Mouse (Mus musculus) hindbrain, embryonic 10.5 days (tissue): ENCODE results near the gene Inpp4b. TPM values are rescaled to one million over a fixed set of nuclear protein-coding genes. Genes with fewer than 3 reads are reported as not detected.

Experiments
- DNase-seq: peaks from one replicate; pipeline ENCODE4 v3.0.0-alpha.2; 2017; ENCODE audit warnings: low spot score
- H3K27ac ChIP-seq: fragments of 300-500 bp; sonication (generic); 2 replicates; pipeline ENCODE4 v1.5.1; 2016; ENCODE audit warnings: mild to moderate bottlenecking, moderate library complexity
- H3K27me3 ChIP-seq: fragments of 300-500 bp; sonication (generic); 2 replicates; pipeline ENCODE4 v1.6.1; 2016; ENCODE audit warnings: mild to moderate bottlenecking; ENCODE audit not compliant: poor library complexity, insufficient read depth, severe bottlenecking
- H3K36me3 ChIP-seq: fragments of 300-500 bp; sonication (generic); 2 replicates; pipeline ENCODE4 v1.6.1; 2016; ENCODE audit warnings: mild to moderate bottlenecking, moderate library complexity
- H3K4me1 ChIP-seq: fragments of 300-500 bp; sonication (generic); replicated peaks from 2 replicates; pipeline ENCODE4 v1.6.1; 2016; ENCODE audit warnings: mild to moderate bottlenecking
- H3K4me3 ChIP-seq: fragments of 300-500 bp; sonication (generic); 2 replicates; pipeline ENCODE4 v1.5.1; 2016; ENCODE audit warnings: mild to moderate bottlenecking, moderate library complexity
- H3K9me3 ChIP-seq: fragments of 300-500 bp; sonication (generic); 2 replicates; pipeline ENCODE4 v1.6.1; 2016; ENCODE audit warnings: mild to moderate bottlenecking, moderate library complexity
- WGBS: fragments of 180-500 bp; shearing (Covaris S2); methylation state at CpG from one replicate; pipeline ENCODE4 v1.1.7; 2016; 5-methylcytosine and 5-hydroxymethylcytosine counted together
- polyA plus RNA-seq: library from polyadenylated mRNA; unstranded; fragments of >200 nt; fragmentation: Nextera tagmentation; extraction: Ambion mirVana; gene quantifications from 2 replicates; pipeline ENCODE4 v1.2.1, GENCODE M21; 2016

Inpp4b gene
- polyA plus RNA-seq, 1 experiment from 2014 or later = 3.0 TPM

DNA sequence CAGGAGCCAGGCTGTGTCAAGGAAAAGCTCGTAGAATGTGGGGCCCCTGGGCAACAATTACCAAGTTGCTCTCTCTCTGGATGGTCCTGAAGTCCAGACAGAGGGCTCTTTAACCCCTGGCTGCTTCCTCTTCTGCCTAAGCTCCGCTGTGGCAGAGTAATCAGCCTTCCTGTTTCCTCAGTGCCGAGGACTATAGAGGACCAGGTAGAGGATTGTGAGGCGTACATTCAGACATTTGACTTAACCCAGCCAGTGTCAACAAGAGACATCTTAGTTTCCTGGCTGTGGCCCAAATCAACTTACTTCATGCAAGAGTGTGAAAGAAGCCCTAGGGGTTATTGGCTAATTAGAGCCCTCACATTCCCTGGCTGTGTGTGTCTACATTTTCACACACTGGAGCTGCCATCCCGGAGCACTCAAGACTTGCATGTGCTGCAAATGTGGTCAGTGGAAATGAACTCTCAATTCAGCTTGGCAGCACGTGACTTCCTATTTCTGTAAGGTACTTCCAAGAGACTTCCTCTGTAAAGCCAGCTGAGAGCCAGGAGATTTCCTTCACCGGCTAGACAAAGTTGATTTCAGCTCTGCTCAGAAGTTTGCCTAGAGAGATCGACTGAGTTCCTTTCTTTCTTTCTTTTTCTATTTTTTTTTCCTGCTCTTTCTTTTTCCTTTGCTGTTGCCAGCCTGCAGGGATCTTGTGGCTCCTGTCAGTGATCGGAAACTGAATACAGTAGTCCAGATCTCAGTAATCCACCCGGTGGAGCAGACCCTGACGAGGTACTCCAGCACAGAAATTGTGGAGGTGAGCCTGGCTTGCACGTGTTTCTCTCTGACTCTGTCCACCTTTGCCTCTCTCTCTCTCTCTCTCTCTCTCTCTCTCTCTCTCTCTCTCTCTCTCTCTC lies 425.3 kb downstream of the Inpp4b start:
- DNase-seq = peak; percentile 39
- H3K9me3 ChIP-seq = no peaks in the 10 kb centered on the region
- H3K4me1 ChIP-seq = peaks cover 25% of the 10 kb centered on the region
- no peaks in the 10 kb centered on the region for H3K36me3 ChIP-seq
- H3K27ac ChIP-seq = peak overlapping the region; percentile 76
- no peaks in the 10 kb centered on the region for H3K27me3 ChIP-seq
- H3K4me3 ChIP-seq = peak overlapping the region; percentile 27
- WGBS = 34% methylated on average over 12 of the region's 12 CpGs

DNA sequence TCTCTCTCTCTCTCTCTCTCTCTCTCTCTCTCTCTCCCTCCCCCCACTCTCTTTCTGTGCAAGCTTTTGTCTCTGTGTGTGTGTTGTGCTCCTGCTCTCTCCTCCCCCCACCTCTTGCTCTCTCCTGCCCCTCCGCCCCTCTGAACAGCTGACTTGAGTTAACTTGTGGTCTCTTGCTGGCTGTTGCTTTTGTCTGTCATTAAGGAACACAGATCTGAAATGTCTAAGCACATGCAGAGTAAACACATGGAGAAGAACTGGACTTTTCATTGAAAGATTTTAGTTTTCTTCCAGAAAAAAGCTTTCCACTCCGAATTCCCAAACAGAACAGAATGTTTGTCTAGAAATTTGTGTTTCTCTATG lies 425.9 kb downstream of the Inpp4b start:
- DNase-seq = peak; percentile 38
- Histone ChIP-seq H3K36me3 (no peaks in the 10 kb centered on the region), H3K4me3 (peak overlapping the region; percentile 27), H3K27ac (peak overlapping the region; percentile 76), H3K9me3 (no peaks in the 10 kb centered on the region), H3K4me1 (peaks cover 25% of the 10 kb centered on the region), H3K27me3 (no peaks in the 10 kb centered on the region)
- 36% methylated on average over 2 of the region's 2 CpGs for WGBS

DNA sequence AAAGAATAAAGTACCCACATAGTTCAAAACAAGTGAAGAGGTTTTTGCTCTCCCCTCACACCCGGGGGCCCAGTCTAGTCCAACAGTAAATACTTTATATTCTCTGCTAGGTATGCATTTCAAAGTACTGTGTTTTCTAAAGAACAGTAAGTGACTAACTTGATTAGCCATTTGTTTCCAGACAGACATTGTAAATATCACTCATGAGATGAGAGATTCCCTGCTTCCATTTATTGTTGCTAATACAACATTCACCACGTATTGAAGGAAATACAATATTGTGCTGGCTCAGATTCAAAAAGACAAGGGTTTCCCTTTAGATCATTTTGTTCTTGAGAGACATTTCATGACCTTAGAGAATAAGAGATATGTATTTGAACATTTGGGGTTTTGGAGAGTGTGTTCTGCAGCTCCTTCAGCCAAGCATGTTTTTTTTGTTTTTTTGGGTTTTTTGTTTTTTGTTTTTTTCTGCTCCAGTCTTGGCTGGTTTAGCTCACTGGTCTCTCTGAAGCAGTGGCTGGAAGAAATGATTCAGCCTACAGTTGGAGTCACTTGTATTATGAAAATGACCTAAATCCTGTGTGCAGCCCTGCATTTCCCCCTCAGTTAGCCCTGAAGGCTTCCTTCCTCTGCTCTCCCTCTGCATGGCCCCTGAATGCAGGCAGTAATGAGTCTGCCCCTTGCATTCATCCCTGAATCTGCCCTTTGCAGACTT lies 426.5 kb downstream of the Inpp4b start:
- no peaks in the 10 kb centered on the region for H3K27me3 ChIP-seq
- H3K36me3 ChIP-seq = no peaks in the 10 kb centered on the region
- no peak overlapping the region for H3K27ac ChIP-seq
- no peak overlapping the region for H3K4me3 ChIP-seq
- H3K4me1 ChIP-seq = peaks cover 25% of the 10 kb centered on the region
- 65% methylated on average over 2 of the region's 2 CpGs for WGBS
- H3K9me3 ChIP-seq = no peaks in the 10 kb centered on the region
- DNase-seq = no peak

DNA sequence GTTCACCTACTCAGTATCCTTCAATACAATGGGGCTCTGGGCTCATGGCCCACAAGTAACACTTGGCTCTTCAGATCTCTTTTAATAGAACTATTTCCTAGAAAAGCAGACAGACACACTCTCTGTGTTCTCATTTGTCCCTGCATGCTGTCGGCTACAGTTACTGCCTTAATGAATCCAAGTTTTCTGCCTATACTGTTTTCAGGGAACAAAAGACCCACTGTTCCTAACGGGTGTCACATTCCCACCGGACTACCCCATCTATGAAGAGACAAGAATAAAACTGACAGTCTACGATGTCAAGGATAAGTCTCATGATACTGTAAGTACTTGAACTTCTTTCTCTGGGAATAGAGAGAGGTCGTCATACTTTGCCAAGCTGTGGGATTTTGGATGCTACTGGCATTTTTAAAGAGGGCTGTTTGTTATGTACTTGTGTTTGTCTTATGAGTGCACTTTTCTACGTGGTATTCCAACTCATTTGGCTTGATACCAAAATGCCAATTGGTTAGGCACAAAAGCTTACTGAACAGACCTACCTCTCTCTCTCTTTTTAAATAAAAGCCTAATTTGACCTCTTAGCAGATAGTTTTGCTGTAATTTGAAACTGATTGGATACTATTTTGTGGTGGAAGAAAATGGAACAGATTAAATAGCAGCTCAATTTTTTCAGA lies 428.4 kb downstream of the Inpp4b start:
- 63% methylated on average over 6 of the region's 6 CpGs for WGBS
- H3K27me3 ChIP-seq = no peaks in the 10 kb centered on the region
- no peaks in the 10 kb centered on the region for H3K36me3 ChIP-seq
- H3K4me3 ChIP-seq = no peak overlapping the region
- H3K4me1 ChIP-seq = peaks cover 25% of the 10 kb centered on the region
- H3K27ac ChIP-seq = no peak overlapping the region
- no peak for DNase-seq
- no peaks in the 10 kb centered on the region for H3K9me3 ChIP-seq

DNA sequence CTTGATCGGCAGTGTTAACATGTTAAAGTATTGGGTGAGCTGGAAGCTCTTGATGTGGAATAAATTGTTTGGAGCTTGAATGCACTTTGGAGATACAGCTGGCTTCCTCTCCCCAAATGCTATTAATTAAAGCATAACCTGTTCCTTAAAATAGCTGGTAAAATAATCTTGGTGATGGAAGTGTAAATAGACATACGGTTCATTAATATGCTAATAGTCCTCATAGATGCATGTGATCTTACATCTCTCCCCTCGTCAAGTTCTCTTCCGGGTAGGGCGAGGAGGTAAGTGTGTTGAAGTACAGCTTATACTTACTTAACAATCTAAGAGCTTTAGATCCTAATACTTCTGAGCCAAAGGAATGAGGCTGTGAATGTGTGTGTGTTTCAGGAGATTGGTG lies 430.5 kb downstream of the Inpp4b start:
- H3K27ac ChIP-seq = no peak overlapping the region
- no peak overlapping the region for H3K4me3 ChIP-seq
- H3K36me3 ChIP-seq = no peaks in the 10 kb centered on the region
- DNase-seq = no peak
- no peaks in the 10 kb centered on the region for H3K9me3 ChIP-seq
- WGBS = 90% methylated on average over 5 of the region's 5 CpGs
- peaks cover 14% of the 10 kb centered on the region for H3K4me1 ChIP-seq
- H3K27me3 ChIP-seq = no peaks in the 10 kb centered on the region

DNA sequence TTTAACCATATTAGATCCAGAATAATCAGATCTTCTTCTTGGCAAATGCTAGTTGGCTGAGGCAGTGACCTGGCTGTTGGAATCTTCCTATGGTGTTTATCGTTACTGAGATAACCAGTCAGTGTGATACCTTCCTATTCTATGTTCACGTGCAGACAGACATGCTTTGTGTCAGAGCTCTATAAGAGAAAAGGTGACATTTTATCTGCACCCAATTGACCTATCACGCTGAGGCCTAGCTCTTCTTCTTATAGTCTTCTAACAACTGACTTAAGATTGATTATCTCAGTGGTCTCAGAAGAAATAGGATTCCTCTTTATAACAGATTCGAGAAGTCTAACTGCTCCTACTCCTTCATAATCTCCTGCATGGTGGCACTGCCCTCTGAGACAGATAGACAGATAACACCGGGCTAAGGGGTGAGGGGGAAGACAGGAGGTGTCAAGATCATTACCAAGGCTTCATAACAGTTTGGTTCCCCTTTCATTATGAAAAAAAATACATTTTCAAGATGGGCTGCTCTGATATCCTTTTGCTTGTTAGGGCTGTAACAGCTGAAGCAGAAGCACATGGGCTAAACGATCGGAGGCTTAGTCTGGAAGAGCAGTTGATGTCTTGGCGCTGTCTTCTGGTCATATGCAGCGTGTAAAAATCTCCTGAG lies 431.1 kb downstream of the Inpp4b start:
- Histone ChIP-seq H3K4me1 (peaks cover 8% of the 10 kb centered on the region; the same call in 1 of the 2 replicates), H3K27me3 (no peaks in the 10 kb centered on the region), H3K27ac (no peak overlapping the region), H3K36me3 (no peaks in the 10 kb centered on the region), H3K9me3 (no peaks in the 10 kb centered on the region), H3K4me3 (no peak overlapping the region)
- whole genome bisulfite sequencing = 91% methylated on average over 9 of the region's 9 CpGs
- DNase-seq = no peak

DNA sequence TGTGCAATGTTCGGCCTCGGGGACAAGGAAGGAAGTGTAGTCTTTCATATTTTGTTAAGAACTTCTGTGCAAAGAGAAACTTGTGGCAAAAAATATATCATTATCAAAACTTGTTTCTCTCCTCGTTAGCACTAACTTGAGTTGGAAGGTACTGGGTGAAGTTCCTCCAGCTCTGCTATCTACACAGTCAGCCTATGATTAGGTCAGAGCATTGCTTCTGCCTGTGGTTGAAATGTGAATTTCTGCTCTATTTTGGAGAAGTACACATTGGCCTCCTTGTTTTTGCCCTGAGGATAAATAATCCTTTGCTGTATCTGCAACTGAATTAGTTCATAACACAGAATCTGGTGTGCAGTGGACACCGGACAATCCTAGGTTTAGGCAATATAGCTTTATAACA lies 431.7 kb downstream of the Inpp4b start:
- 0 out of 2 replicates have a peak, but pooled peaks cover 3% of the 10 kb centered on the region for H3K4me1 ChIP-seq
- H3K36me3 ChIP-seq = no peaks in the 10 kb centered on the region
- 84% methylated on average over 4 of the region's 4 CpGs for WGBS
- no peak overlapping the region for H3K27ac ChIP-seq
- no peaks in the 10 kb centered on the region for H3K9me3 ChIP-seq
- H3K4me3 ChIP-seq = no peak overlapping the region
- no peak for DNase-seq
- H3K27me3 ChIP-seq = no peaks in the 10 kb centered on the region

DNA sequence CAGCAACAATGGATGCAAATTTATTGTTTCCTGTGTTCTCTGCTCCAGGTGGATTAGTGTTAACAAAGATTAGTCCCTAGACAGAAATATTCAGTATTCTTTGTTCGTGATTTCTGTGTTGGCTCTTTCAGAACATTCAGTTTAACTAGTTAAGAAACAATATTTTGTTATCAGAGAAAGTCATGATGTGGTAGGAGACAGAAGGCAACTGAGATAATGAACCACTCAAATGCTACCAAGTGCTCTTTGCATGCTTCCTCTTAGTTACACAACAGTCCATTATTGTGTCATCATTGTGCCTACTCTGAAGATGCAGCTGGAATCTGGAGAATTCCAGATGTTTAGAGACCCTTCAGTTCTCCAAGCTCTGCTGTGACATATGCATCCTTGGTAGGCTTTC lies 432.1 kb downstream of the Inpp4b start:
- H3K36me3 ChIP-seq = no peaks in the 10 kb centered on the region
- no peak overlapping the region for H3K4me3 ChIP-seq
- H3K27ac ChIP-seq = no peak overlapping the region
- H3K4me1 ChIP-seq = no peaks in the 10 kb centered on the region
- H3K9me3 ChIP-seq = no peaks in the 10 kb centered on the region
- DNase-seq = no peak
- no peaks in the 10 kb centered on the region for H3K27me3 ChIP-seq
- 85% methylated on average over 1 of the region's 1 CpGs for WGBS

DNA sequence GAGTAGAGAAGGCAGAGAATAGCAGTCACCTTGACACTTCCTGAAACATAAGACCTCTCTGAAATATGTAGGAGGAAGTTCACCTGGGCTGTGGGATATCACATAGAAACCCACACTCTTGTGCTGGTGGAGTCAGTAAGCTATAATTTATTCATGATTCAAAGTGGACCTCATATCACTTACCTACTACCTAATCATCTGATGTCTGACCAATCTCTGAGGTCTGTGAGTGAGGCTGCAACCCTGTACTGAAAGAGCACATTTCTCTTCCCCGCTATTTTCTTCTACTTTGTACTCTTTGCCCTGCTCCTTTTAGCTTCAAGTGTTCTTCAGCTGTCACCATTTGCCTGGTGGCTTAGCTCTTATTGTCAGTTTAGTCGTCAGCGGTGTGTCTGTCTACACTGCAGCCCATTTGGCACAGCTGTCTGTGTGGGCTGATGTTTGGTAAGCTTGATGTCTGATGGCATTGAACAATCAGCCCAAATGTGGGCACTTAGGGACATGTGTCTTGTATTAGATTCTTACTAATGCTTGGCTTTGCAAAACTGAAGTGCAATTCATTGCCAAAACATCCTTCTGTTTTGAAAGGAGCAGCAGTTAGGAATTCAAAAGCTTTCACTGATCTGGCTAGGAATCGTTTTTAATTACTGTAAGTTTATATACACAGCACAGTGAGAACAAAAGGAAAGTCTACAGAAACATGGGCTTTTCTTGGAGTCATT lies 434.3 kb downstream of the Inpp4b start:
- no peak for DNase-seq
- Histone ChIP-seq H3K27me3 (no peaks in the 10 kb centered on the region), H3K4me3 (no peak overlapping the region), H3K27ac (no peak overlapping the region), H3K9me3 (no peaks in the 10 kb centered on the region), H3K4me1 (no peaks in the 10 kb centered on the region), H3K36me3 (no peaks in the 10 kb centered on the region)
- WGBS = 67% methylated on average over 4 of the region's 4 CpGs

DNA sequence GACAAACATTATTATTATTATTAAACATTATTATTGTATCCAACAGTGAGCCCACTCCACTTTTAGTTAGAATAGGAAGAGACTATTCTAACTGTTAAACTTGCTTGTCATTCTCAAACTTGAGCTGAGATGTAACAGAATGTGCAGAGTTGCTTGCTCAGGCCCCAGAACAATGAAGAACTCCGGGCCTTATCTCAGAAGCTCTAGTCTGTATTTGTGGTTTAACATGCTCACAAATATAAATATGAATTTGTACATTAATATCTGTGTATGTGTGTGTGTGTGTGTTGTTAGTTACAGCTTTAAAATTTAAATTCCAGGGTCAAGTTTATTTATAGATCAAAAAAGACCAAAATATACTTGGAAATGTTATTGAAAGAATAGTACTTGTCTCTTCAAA lies 435.3 kb downstream of the Inpp4b start:
- 92% methylated on average over 1 of the region's 1 CpGs for WGBS
- Histone ChIP-seq H3K9me3 (no peaks in the 10 kb centered on the region), H3K27ac (no peak overlapping the region), H3K4me1 (no peaks in the 10 kb centered on the region), H3K27me3 (no peaks in the 10 kb centered on the region), H3K4me3 (no peak overlapping the region), H3K36me3 (no peaks in the 10 kb centered on the region)
- DNase-seq = no peak

DNA sequence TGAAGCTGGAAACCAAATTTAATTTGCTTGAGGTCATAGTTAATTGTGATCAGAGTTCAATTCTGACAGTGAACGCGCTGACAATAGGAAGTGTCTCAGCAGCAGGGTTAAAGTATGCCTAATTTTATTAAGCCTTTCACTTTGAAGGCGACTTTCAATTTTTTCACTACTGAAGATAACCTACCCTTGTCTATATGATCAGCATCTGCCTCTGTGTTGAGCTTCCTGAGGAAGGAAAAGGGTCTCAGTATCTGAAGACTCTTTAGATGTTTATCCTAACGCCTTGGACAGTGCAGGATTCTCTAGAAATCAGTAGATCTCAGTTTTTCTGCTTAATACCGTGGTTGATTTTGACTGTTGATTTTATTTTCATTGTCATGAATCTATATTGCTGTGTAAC lies 437.1 kb downstream of the Inpp4b start:
- H3K4me1 ChIP-seq = no peaks in the 10 kb centered on the region
- no peaks in the 10 kb centered on the region for H3K9me3 ChIP-seq
- H3K36me3 ChIP-seq = no peaks in the 10 kb centered on the region
- H3K27me3 ChIP-seq = no peaks in the 10 kb centered on the region
- H3K4me3 ChIP-seq = no peak overlapping the region
- WGBS = 87% methylated on average over 5 of the region's 5 CpGs
- DNase-seq = no peak
- no peak overlapping the region for H3K27ac ChIP-seq

DNA sequence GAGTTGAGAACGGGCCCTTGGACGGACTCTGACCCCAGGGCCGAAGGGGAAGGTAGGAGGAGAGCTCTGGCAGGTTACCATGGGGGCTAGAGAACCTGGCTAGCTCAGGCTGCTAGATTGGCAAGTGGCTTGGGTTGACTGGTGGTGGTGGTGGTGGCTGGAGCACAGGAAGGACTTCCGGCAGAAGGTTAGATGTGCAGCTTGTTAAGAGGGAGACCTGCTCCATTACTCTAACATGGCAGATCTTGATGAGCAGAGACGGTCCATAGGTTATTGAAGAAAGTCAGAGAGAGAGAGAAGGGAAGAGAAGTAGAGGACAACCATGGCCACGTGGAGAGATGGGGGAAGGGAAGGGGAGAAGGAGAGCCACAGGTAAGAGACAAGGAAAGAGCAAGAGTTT lies 437.8 kb downstream of the Inpp4b start:
- WGBS = 91% methylated on average over 6 of the region's 6 CpGs
- H3K27ac ChIP-seq = no peak overlapping the region
- no peaks in the 10 kb centered on the region for H3K9me3 ChIP-seq
- no peak for DNase-seq
- no peaks in the 10 kb centered on the region for H3K27me3 ChIP-seq
- H3K36me3 ChIP-seq = no peaks in the 10 kb centered on the region
- H3K4me1 ChIP-seq = no peaks in the 10 kb centered on the region
- no peak overlapping the region for H3K4me3 ChIP-seq
